Mouse (Mus musculus) heart, adult 2 months (tissue): ENCODE results near the gene Olfr1312.

Experiments
- CTCF ChIP-seq: fragments of 200-600 bp; IDR thresholded peaks from 2 replicates; pipeline ENCODE4 v1.8.1; 2022; ENCODE audit warnings: antibody characterized with exemption, mild to moderate bottlenecking, moderate library complexity
- EP300 ChIP-seq: fragments of 200-500 bp; IDR thresholded peaks from 2 replicates; pipeline ENCODE4 v1.6.1; 2011; ENCODE audit warnings: low read depth, low read length, control low read depth; ENCODE audit not compliant: insufficient read depth
- POLR2A ChIP-seq: fragments of 200-500 bp; IDR thresholded peaks from 2 replicates; pipeline ENCODE4 v1.6.1; 2011; ENCODE audit warnings: mild to moderate bottlenecking, low read depth, low read length, control low read depth; ENCODE audit not compliant: insufficient read depth

DNA sequence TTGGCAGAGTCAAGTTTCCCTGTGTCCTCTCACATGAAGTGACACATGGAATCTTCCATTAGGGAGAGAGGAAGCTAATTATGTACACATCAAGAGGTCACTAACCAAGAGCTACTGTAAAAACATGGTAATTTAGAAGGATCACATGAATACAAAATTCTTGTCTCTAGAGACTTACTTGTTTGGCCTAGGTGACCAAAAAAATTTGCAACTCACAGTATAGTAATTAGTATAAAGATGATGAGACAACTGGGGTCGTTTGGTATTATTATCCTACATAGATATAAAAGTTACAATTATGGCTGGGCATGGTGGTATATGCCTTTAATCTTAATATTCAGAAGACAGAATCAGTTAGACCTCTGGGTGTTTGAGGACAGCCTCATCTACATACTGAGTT, at the start of gene Olfr1312:
- no peak for TF ChIP-seq POLR2A
- no peak for TF ChIP-seq CTCF
- no peak for TF ChIP-seq EP300
